ENCODE assay signal across 11 mouse cellular contexts in genomic region chr4:100311775-100312537, GRCm38 (mm10).
DNase-seq lines count a peak whose midpoint lies in the region; ATAC-seq lines count a peak whose summit lies in the region.
"Had no signal": no experiment of that assay in that cellular context is flagged by ENCODE, and none has a peak within 500 bp of the region (broad histone marks: within the 10 kb centered on the region; RNA-seq: fewer than 3 reads in every experiment).

No protein-coding gene starts in this region.

- ATAC-seq in monocyte, adult 5-6 weeks (replicated peaks; ENCODE audit: insufficient number of reproducible peaks, low FRiP score, low TSS enrichment, poor library complexity, severe bottlenecking): no peak

- DNase-seq in adrenal gland, adult (ENCODE audit: inconsistent age in 2 of 2, low spot score in 1 of 2): peak; percentile 27 to 62
- no peak for DNase-seq in adrenal gland, postnatal 4 days (ENCODE audit: low spot score in 2 of 2)
- peak; percentile 42 for DNase-seq in layer of hippocampus, adult 9-11 months
- no peak for DNase-seq in layer of hippocampus, postnatal 10 days (ENCODE audit: low spot score in 2 of 2)
- peak; percentile 54 to 65 for DNase-seq in adrenal gland, postnatal 36 days
- DNase-seq in heart, postnatal 4 days: peak; percentile 57
- DNase-seq in natural killer cell, adult 2 months (ENCODE audit: low spot score in 2 of 2): no peak
- DNase-seq: cerebellum, adult 9-10 months; retina, postnatal 1 day; thymus, adult 18-20 months had no signal

Comparison
In these comparisons a context has a peak if more than half of its experiments do, and no peak if none do; other contexts are left out.
1. DNase-seq: peak in adrenal gland, adult (2 of 2), layer of hippocampus, adult 9-11 months (single experiment), adrenal gland, postnatal 36 days (2 of 2) and heart, postnatal 4 days (single experiment); none in adrenal gland, postnatal 4 days (0 of 2), layer of hippocampus, postnatal 10 days (0 of 2) and natural killer cell, adult 2 months (0 of 2).